Mouse (Mus musculus) bone marrow, adult 2 months (tissue): ENCODE measurements around the gene Abt1. TPM values are rescaled to one million over a fixed set of nuclear protein-coding genes. Genes with fewer than 3 reads are reported as not detected.
A peak's percentile ranks its signal among the peaks of the same experiment; 100 is the strongest.

ENCODE experiments used
- H3K27ac ChIP-seq: fragments of 200-500 bp; 2 replicates; pipeline ENCODE4 v1.5.1; 2012; ENCODE audit warnings: low read depth, mild to moderate bottlenecking, control low read depth, inconsistent platforms, low read length; ENCODE audit not compliant: control insufficient read depth, poor library complexity, insufficient read depth
- H3K4me1 ChIP-seq: fragments of 200-500 bp; 2 replicates; pipeline ENCODE4 v1.6.1; 2011; ENCODE audit warnings: low read length; ENCODE audit not compliant: control insufficient read depth, insufficient read depth
- H3K4me3 ChIP-seq: fragments of 200-500 bp; replicated peaks from 2 replicates; pipeline ENCODE3; 2011; ENCODE audit warnings: mild to moderate bottlenecking, low read depth, low read length, control low read depth; ENCODE audit not compliant: control insufficient read depth
- CTCF ChIP-seq: fragments of 200-500 bp; IDR thresholded peaks from 2 replicates; pipeline ENCODE4 v1.5.1; 2011; ENCODE audit warnings: low read length, control low read depth; ENCODE audit not compliant: control insufficient read depth, insufficient read depth
- POLR2A ChIP-seq: fragments of 200-500 bp; IDR thresholded peaks from 2 replicates; pipeline ENCODE4 v1.6.1; 2011; ENCODE audit warnings: low read depth, mild to moderate bottlenecking, control low read depth, low read length, borderline replicate concordance; ENCODE audit not compliant: control insufficient read depth
- WGBS: fragments of 180-500 bp; shearing (Covaris S2); methylation state at CpG from one replicate; pipeline ENCODE4 v1.1.7; 2018; 5-methylcytosine and 5-hydroxymethylcytosine counted together
- polyA plus RNA-seq: library from polyadenylated mRNA; stranded (reverse); fragments of >200 nt; gene quantifications from 2 replicates; pipeline ENCODE4 v1.2.4, GENCODE M21; 2011; ENCODE audit warnings: low replicate concordance; ENCODE audit not compliant: missing spikeins, insufficient read depth, insufficient read length

Gene Abt1
- polyA plus RNA-seq, 1 experiment, result 10.4 TPM

DNA sequence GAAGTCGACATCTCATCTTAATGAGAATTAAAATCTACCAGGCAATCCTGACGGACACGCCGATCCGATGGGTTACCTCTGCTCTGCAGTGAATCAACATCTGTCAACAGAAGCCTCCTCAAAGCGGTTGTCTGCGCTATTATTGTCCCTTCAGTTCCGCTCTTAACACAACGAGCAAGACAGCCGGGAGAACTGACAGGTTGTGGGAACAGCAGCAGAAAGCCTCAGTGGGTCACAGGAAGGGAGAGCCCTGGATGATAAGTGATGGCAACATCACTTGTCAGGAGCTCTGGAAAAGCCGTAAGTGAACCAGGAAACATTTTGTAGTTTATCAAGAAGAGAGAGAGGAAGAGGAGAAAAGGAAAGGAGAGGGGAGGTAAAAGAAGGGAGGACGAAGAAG lies 12.0 kb upstream of the Abt1 start:
- TF ChIP-seq POLR2A, result no peak
- TF ChIP-seq CTCF, result no peak
- Histone ChIP-seq H3K4me1 (no peaks in the 10 kb centered on the region; the same call in 1 of the 2 replicates), H3K27ac (no peak overlapping the region), H3K4me3 (peak overlapping the region; percentile 16)
- WGBS, result 30% methylated on average over 12 of the region's 12 CpGs

DNA sequence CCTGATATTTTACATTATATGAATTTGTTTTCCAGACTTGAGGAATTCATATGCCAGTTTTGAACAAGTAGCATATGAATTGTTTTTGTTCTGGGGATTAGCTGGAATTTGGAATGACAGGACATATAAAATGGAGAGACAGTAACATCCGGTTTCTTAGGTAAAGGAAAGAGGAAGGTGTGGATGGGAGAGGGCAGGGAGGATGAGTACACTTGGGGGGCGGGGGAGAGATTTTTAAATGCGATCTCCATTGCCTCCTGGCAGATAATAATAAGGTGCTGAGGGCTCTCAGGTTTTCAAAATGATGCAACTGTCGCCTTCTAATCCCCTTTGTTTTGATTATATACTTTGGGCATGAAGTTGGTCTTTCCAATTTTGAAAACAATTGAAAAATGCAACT lies 11.6 kb upstream of the Abt1 start:
- Histone ChIP-seq H3K4me1 (no peaks in the 10 kb centered on the region; the same call in 1 of the 2 replicates), H3K4me3 (no peak overlapping the region), H3K27ac (no peak overlapping the region)
- WGBS, result 68% methylated on average over 4 of the region's 4 CpGs
- TF ChIP-seq POLR2A, result no peak
- no peak for TF ChIP-seq CTCF

DNA sequence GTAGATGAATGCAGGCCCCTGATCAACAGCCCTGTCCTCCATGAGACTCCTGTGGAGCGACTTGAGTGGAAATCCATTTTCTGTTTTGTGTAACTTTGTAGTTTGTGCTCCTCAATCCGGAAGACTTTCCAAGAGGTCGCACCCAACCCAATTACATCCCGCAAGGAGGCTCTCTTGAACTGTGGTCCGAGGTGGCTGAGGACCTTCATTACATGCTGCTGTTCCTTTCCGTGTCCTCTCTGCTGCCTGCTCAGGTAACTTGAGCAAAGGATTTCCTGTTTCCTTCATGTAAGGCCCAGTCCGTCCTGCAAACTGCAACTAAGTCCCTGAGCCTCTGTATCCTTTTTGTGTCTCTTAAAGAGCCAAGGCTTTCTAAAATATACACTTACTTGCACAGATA lies 10.8 kb upstream of the Abt1 start:
- Histone ChIP-seq H3K4me1 (no peaks in the 10 kb centered on the region; the same call in 1 of the 2 replicates), H3K27ac (no peak overlapping the region), H3K4me3 (no peak overlapping the region)
- 72% methylated on average over 7 of the region's 7 CpGs for WGBS
- TF ChIP-seq POLR2A (no peak), CTCF (no peak)

DNA sequence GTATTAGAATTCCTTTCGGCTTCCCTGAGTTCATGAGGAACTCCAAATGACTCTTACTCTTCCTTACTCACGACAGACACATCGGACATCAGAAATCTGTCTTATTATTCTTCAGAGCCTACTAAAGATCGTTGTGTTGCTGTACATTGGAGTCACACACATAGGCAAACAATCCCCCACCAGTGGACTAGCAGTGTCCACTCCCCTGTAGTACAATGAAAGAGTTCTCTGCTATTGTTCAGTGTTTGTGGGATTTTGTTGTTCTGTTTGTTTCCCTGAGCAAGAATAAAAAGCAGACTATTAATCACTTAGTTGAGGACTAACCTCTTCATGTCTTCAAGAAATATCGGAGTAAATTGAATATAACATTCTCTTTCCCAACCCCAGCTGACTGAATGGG lies 10.1 kb upstream of the Abt1 start:
- Histone ChIP-seq H3K27ac (no peak overlapping the region), H3K4me1 (no peaks in the 10 kb centered on the region; the same call in 1 of the 2 replicates), H3K4me3 (no peak overlapping the region)
- no peak for TF ChIP-seq CTCF
- no peak for TF ChIP-seq POLR2A
- whole genome bisulfite sequencing, result 78% methylated on average over 5 of the region's 5 CpGs

DNA sequence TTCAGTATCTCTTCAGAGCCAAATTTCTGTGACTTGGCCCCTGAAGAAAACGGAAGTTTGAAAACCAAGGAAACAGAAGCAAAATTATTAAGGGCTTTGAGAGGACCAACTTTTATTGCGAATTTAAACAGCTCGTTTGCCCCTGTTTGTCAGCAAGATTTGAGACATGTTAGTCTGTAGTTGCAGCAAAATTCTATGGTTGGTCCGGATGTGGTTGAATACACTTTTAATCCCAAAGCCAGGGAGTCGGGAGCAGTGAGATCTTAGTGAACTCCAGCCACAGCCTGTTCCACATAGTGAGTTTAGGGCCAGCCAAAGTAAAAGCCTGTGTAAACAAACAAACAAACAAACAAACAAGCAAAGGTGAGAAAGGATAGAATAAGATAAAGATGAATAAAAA lies 9.5 kb upstream of the Abt1 start:
- WGBS, result 2% methylated on average over 5 of the region's 5 CpGs
- Histone ChIP-seq H3K4me3 (peak overlapping the region; percentile 31), H3K27ac (no peak overlapping the region), H3K4me1 (no peaks in the 10 kb centered on the region; the same call in 1 of the 2 replicates)
- TF ChIP-seq CTCF, result no peak

DNA sequence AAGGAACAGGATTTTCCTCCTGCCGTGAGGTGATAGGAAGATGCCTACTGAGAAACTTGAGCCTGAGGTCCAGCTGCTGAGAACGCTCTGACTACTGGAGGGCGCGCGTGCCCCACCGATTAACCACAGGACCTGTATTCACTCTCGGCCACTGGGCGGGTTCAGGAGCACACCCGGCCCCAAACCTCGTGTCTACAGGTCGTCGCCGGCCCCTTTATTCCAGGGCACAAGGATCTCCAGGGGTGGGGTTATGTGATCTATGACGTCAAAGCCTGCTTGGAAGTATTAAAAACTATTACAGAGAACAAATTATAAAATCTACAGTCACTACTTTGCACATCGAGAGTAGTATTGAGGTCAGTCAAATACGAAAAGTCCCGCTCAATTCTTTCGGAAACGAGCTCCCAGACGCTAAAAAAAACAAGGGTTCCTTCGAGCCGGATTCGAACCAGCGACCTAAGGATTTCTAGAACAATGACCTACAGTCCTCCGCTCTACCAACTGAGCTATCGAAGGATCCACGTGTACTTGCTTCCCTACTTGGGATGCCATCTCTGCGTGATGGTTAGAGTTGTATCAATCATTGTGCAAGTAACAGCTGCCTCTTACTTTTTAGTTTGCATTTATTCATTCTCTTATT lies 9.0 kb upstream of the Abt1 start:
- H3K4me1 ChIP-seq, result no peaks in the 10 kb centered on the region; the same call in 1 of the 2 replicates
- peak overlapping the region; percentile 56 for H3K4me3 ChIP-seq
- under 1% methylated on average over 28 of the region's 28 CpGs for WGBS
- no peak overlapping the region for H3K27ac ChIP-seq
- TF ChIP-seq POLR2A (peak; percentile 64; the same call in 1 of the 2 replicates), CTCF (peak; percentile 89)

GRCm38 (mm10) chr13:23431351-23431771 lies 7.7 kb upstream of the Abt1 start:
- TF ChIP-seq POLR2A (no peak), CTCF (no peak)
- Histone ChIP-seq H3K4me3 (peak overlapping the region; percentile 41), H3K27ac (peak overlapping the region; percentile 44; the same call in 1 of the 2 replicates), H3K4me1 (no peaks in the 10 kb centered on the region; the same call in 1 of the 2 replicates)
- WGBS, result under 1% methylated on average over 15 of the region's 15 CpGs

- H3K4me3 ChIP-seq, result peak overlapping the region; percentile 69
- H3K27ac ChIP-seq, result peak overlapping the region; percentile 13; the same call in 1 of the 2 replicates
- 0% methylated on average over 17 of the region's 17 CpGs for WGBS
- no peaks in the 10 kb centered on the region; the same call in 1 of the 2 replicates for H3K4me1 ChIP-seq
- TF ChIP-seq CTCF (peak; percentile 22; the same call in 1 of the 2 replicates), POLR2A (no peak)
Observed at GRCm38 (mm10) chr13:23430734-23431133, 7.1 kb upstream of the Abt1 start.

DNA sequence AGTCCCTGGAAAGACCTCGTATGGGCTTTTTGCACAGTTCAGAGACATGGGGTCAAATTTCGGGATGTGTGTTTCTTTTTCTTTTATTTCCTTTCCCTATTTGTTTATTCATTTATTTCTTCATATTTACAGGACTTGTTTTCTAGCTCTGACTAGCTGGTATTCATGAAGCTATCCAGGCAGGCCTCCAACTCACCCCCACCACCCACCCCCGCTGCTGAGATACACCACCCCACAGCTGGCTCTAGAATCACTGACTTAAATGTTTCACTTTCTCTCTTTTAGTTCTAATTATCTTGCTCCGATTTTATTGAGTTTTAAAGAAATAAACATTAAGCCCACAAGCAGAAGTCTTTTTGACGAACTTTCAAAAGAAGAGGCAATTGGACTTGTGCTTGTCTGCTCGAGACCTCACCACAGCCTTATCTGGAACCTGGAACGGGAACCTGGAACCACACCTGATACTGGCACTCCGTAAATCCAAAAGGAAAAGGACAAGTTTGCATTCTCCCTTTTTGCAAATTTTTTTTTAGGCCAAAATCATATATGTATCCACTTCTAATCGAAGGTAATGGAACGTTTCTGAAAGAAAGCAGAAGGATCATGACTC lies 6.2 kb upstream of the Abt1 start:
- peak overlapping the region; percentile 29 for H3K4me3 ChIP-seq
- TF ChIP-seq CTCF (no peak), POLR2A (no peak)
- WGBS, result 22% methylated on average over 10 of the region's 10 CpGs
- no peak overlapping the region for H3K27ac ChIP-seq
- H3K4me1 ChIP-seq, result no peaks in the 10 kb centered on the region; the same call in 1 of the 2 replicates
